Mouse (Mus musculus): ENCODE measurements around the gene Rbm26. TPM values are rescaled to one million over a fixed set of nuclear protein-coding genes. Genes with fewer than 3 reads are reported as not detected.

Rbm26 gene
- total RNA-seq (2023): 10 to 100 TPM; 30.9 to 32.1 TPM

GRCm38 (mm10) chr14:105177238-105177693, at the start of gene Rbm26:
Rbm26 (minus strand) TSS chr14:105177327.

Other genes with a start within 250 kb of the Rbm26 start
- gene Ndfip2, start 81.2 kb upstream of the Rbm26 start, total RNA-seq (2023): 10 to 100 TPM; 16.7 to 19.4 TPM

Data from neutrophil, adult 83 days (primary cell).